Mouse (Mus musculus): Measurements from ENCODE around the gene Pcyt1a.

- TF ChIP-seq POLR2A (IDR thresholded peaks at IDR 0.05; ENCODE audit: low read depth, low read length) (no peak), CTCF (IDR thresholded peaks at IDR 0.05; ENCODE audit: borderline replicate concordance, insufficient read depth, low read length) (no peak)
Measured at GRCm38 (mm10) chr16:32502621-32503335, 72.1 kb downstream of the Pcyt1a start.

Measured in embryonic fibroblast, embryonic 13.5 days (primary cell).